Mouse (Mus musculus) stomach, embryonic 16.5 days (tissue): Measurements from ENCODE around the gene Wdfy2. TPM values are rescaled to one million over a fixed set of nuclear protein-coding genes. Genes with fewer than 3 reads are reported as not detected.

ENCODE experiments used
- ATAC-seq: fragments of 200-750 bp; cut with Nextera tagmentation; 2 replicates; pipeline ENCODE4 v1.8.0; 2017; ENCODE audit warnings: moderate number of reproducible peaks, moderate TSS enrichment; ENCODE audit not compliant: insufficient read depth, low FRiP score
- H3K27ac ChIP-seq: fragments of 300-500 bp; sonication (generic); 2 replicates; pipeline ENCODE4 v1.5.1; 2014; ENCODE audit warnings: low read length
- H3K27me3 ChIP-seq: fragments of 300-500 bp; sonication (generic); 2 replicates; pipeline ENCODE4 v1.6.1; 2014; ENCODE audit warnings: low read length, control low read depth, mixed read lengths; ENCODE audit not compliant: control insufficient read depth, insufficient read depth
- H3K36me3 ChIP-seq: fragments of 300-500 bp; sonication (generic); 2 replicates; pipeline ENCODE4 v1.6.1; 2014; ENCODE audit warnings: low read length; ENCODE audit not compliant: control insufficient read depth, insufficient read depth
- H3K4me1 ChIP-seq: fragments of 300-500 bp; sonication (generic); 2 replicates; pipeline ENCODE4 v1.6.1; 2014; ENCODE audit warnings: low read length, control low read depth, mixed read lengths; ENCODE audit not compliant: control insufficient read depth, insufficient read depth
- H3K4me2 ChIP-seq: fragments of 300-500 bp; sonication (generic); 2 replicates; pipeline ENCODE4 v1.6.1; 2014; ENCODE audit warnings: low read depth, low read length, mixed read lengths
- H3K4me3 ChIP-seq: fragments of 300-500 bp; sonication (generic); replicated peaks from 2 replicates; pipeline ENCODE4 v1.5.1; 2014; ENCODE audit warnings: mild to moderate bottlenecking, low read length
- H3K9ac ChIP-seq: fragments of 300-500 bp; sonication (generic); 2 replicates; pipeline ENCODE4 v1.6.1; 2014; ENCODE audit warnings: low read length
- H3K9me3 ChIP-seq: fragments of 300-500 bp; sonication (generic); replicated peaks from 2 replicates; pipeline ENCODE4 v1.6.1; 2016; ENCODE audit warnings: low read length, control low read depth; ENCODE audit not compliant: control insufficient read depth
- WGBS: fragments of 180-500 bp; shearing (Covaris S2); extraction: QIAGEN DNeasy Blood & Tissue Kit; methylation state at CpG from one replicate; pipeline ENCODE4 v1.1.7; 2014; 5-methylcytosine and 5-hydroxymethylcytosine counted together
- polyA plus RNA-seq: library from polyadenylated mRNA; unstranded; fragments of >200 nt; fragmentation: Nextera tagmentation; extraction: Ambion mirVana; gene quantifications from 2 replicates; pipeline ENCODE4 v1.2.1, GENCODE M21; 2015

Wdfy2 gene
- polyA plus RNA-seq, 1 experiment from 2014 or later: 6.4 TPM

DNA sequence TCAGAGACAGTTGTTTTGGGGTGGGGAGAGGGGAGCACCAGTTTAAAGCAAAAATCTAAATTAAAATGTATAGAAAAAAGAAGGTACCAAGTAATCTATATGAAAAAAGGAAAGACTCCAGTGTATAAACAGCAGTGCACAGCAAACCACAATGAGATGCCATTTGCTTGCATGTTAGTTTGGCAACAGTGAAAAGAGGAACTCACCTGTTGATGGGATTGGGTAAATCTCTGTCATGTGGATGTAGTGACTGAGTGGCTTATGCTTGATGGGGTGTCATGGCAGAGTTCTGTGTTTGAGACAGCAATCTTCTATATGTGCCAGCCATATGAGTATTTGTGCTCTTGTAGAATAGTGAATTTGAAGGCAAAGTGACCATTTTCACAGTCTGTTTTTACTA is 85.2 kb downstream of the Wdfy2 start:
- Histone ChIP-seq H3K4me1 (no peaks in the 10 kb centered on the region), H3K4me2 (no peak overlapping the region), H3K27me3 (no peaks in the 10 kb centered on the region), H3K36me3 (no peaks in the 10 kb centered on the region), H3K9ac (no peak overlapping the region), H3K4me3 (no peak overlapping the region), H3K9me3 (no peaks in the 10 kb centered on the region), H3K27ac (no peak overlapping the region)
- no peak for ATAC-seq

DNA sequence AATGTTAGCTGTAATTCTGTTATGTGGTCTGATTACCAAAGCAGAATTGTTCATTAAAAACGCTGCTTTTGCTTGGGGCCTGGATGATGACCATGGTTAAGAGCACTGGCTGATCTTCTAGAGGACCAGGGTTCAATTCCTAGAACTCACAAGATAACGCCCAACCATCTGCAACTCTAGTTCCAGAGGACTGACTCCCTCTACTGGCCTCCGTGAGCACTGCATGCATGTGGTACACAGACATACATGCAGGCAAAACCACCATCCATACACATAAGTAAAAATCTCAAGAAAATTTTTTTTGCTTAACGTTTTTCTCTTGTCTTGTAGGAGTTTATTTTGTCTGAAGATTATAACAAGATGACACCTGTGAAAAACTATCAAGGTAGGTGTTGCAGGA is 87.3 kb downstream of the Wdfy2 start:
- Histone ChIP-seq H3K27me3 (no peaks in the 10 kb centered on the region), H3K36me3 (peaks cover 4% of the 10 kb centered on the region; the same call in 1 of the 2 replicates), H3K4me2 (no peak overlapping the region), H3K4me3 (no peak overlapping the region), H3K9me3 (0 out of 2 replicates have a peak, but pooled peaks cover 3% of the 10 kb centered on the region), H3K4me1 (no peaks in the 10 kb centered on the region), H3K27ac (no peak overlapping the region), H3K9ac (no peak overlapping the region)
- no peak for ATAC-seq
- WGBS: 87% methylated on average over 4 of the region's 4 CpGs

DNA sequence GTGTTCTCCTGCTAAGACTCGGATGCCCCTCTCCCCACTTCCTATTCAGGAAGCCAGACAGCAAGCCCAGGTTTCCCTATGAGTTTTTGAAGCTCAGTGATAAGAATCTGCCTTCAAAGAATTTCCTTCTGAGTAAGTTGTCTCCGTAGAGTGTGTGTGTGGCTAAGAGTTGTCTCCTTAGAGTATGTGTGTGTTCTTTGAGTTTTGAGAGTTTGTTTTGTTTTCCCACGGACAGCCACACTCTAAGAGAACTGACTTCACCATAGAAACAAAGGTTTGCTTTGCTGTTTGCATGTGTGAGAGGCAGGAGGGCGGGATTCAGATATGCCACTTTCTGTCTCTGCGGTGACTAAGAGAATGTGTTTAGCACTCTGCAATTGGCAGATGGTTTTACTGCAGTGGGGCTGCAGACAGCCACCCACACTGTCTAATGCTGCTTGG is 90.6 kb downstream of the Wdfy2 start:
- 65% methylated on average over 5 of the region's 5 CpGs for WGBS
- H3K27ac ChIP-seq: no peak overlapping the region
- ATAC-seq: no peak

DNA sequence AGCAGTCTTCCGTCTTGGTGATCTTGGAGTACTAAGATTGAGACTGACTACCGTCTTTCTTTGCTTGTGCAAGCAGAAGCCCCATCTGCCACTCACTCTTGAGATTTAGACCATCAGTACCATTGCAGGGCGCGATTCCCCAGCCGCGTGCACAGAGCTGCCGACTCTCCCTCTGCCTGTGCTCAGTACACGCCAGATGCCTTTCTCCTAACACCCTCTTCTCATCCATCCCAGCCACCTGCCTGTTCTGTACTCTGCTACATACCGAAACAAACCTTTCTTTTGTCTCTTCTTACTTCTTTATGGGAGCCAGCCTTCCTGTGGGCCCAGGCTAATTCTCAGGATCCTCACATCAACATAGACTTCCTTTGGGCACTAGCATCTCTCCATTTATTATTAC is 97.9 kb downstream of the Wdfy2 start:
- ATAC-seq: no peak
- H3K27me3 ChIP-seq: no peaks in the 10 kb centered on the region
- 0 out of 2 replicates have a peak, but pooled peaks cover 2% of the 10 kb centered on the region for H3K9me3 ChIP-seq
- H3K4me2 ChIP-seq: no peak overlapping the region
- no peaks in the 10 kb centered on the region for H3K36me3 ChIP-seq
- 83% methylated on average over 9 of the region's 9 CpGs for WGBS
- H3K27ac ChIP-seq: no peak overlapping the region
- no peak overlapping the region for H3K9ac ChIP-seq
- H3K4me1 ChIP-seq: no peaks in the 10 kb centered on the region
- no peak overlapping the region for H3K4me3 ChIP-seq

More for the DNA sequence above, 90.6 kb downstream of the Wdfy2 start:
- no peak overlapping the region for H3K4me2 ChIP-seq
- no peak overlapping the region for H3K9ac ChIP-seq
- no peak overlapping the region for H3K4me3 ChIP-seq
- H3K36me3 ChIP-seq: peaks cover 4% of the 10 kb centered on the region; the same call in 1 of the 2 replicates
- H3K4me1 ChIP-seq: no peaks in the 10 kb centered on the region
- 0 out of 2 replicates have a peak, but pooled peaks cover 3% of the 10 kb centered on the region for H3K9me3 ChIP-seq
- H3K27me3 ChIP-seq: no peaks in the 10 kb centered on the region

DNA sequence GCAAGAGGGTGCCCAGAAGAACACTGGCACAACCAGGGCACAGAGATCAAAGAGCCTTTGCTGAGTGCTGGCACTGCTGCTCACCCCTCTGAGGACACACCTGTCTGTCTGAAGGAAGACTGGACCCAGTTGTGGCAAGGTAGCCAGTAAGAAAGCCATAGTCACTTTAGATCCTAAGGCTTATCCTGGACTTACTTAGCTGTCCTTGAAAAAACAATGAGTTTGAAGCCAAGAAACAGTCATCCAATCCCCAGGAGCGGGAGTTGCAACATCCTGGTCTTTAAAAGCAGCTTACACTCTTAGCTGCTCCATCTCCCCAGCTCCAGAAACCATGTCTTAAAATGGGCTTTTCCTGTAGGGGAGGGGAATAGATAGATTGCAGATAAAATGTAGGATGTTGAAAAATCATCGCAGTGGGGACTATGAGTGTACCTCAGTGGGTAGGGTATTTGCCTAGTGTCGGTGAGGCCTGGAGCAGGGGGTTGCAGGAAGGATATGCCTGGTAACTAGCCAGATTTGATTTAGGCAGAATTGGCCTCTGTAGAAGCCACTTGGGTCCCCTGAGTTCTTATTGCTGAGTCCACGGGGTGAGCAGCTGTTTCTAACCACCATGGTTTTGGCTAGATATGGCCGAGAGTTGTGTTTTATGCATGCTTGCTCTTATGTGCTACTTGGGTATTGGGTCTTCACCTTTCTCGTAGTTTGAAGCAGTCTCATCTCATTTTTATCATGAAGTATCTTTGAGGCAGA is 99.3 kb downstream of the Wdfy2 start:
- H3K27ac ChIP-seq: no peak overlapping the region
- H3K36me3 ChIP-seq: no peaks in the 10 kb centered on the region
- no peak overlapping the region for H3K4me3 ChIP-seq
- no peak overlapping the region for H3K9ac ChIP-seq
- no peak overlapping the region for H3K4me2 ChIP-seq
- WGBS: 81% methylated on average over 6 of the region's 6 CpGs
- H3K27me3 ChIP-seq: no peaks in the 10 kb centered on the region
- H3K9me3 ChIP-seq: 0 out of 2 replicates have a peak, but pooled peaks cover 2% of the 10 kb centered on the region
- no peaks in the 10 kb centered on the region for H3K4me1 ChIP-seq
- no peak for ATAC-seq

DNA sequence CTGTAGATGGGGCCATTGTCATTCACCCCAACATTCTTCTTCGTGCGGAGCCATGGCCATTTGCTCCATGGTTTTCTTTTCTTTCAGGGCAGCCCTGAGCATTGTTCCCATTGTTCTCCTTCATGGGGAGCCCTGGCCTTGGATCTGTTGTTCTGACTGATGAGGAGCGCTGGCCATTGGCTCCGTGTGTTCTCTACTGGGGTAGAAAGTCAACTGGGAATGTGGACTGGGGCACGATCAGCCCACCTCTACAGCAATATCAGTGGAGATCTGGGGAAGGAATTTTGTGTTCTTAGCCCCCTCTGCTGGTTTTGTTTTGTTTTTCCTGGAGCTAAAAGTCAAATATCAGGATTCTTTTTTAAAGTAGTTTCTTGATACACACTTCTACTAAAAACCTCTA is 100.2 kb downstream of the Wdfy2 start:
- no peak for ATAC-seq
- Histone ChIP-seq H3K9me3 (0 out of 2 replicates have a peak, but pooled peaks cover 2% of the 10 kb centered on the region), H3K4me3 (no peak overlapping the region), H3K9ac (no peak overlapping the region), H3K36me3 (no peaks in the 10 kb centered on the region), H3K4me2 (no peak overlapping the region), H3K27me3 (no peaks in the 10 kb centered on the region), H3K27ac (no peak overlapping the region), H3K4me1 (no peaks in the 10 kb centered on the region)
- WGBS: 76% methylated on average over 5 of the region's 5 CpGs

DNA sequence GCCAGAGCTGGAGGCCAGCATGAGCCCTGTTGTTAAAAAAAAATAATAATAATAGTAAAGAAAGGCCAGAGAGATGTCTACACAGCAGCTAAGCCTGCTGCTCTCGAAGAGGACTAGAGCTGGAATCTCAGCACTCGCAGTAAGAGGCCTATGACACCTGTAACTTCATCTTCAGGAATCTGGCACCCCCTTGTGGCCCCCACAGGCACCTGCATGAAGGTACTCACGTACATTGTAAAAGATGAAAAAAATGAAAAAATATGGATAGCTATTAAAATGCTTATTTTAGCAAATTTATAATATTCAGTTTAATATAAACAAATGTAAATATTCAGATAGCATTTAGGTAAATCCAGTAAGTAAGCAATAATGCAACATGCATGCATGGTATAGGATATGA is 102.0 kb downstream of the Wdfy2 start:
- Histone ChIP-seq H3K9ac (no peak overlapping the region), H3K36me3 (peaks cover 6% of the 10 kb centered on the region; the same call in 1 of the 2 replicates), H3K27me3 (no peaks in the 10 kb centered on the region), H3K4me2 (no peak overlapping the region), H3K4me3 (no peak overlapping the region), H3K27ac (no peak overlapping the region), H3K9me3 (0 out of 2 replicates have a peak, but pooled peaks cover 2% of the 10 kb centered on the region), H3K4me1 (no peaks in the 10 kb centered on the region)
- ATAC-seq: no peak
- 94% methylated on average over 3 of the region's 3 CpGs for WGBS

DNA sequence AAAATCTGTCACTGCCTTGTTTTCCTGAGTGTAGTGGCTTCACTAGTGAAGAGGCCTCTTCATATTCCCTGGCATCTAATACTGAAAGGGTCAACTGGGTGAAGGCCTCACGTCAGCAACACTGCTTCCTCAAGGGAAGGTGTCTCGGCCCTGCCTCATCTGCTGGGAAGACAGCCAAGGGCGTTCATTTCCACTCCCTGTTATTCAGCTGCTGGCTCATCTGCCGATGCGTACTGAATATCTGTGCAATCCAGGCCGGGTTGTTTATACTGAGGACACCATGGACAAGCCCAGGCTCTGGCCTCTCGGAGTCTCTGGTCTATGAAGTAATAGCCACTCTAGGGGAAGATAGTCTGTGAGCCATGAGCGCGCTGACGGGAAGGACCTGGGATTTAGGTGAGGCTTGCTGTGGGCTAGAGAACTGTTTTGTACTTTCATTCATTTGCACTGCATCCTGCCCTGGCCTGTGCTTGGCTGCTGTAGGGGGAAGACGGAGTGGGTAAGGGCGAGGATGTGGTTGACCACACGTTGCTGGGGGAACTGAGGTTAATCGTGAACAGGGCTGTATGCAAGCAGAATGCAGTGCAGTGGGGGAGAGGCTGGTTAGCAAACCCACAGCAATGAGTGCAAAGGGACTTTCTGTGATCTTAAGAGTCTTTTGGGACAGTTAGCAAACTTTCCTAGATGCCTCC is 103.1 kb downstream of the Wdfy2 start:
- Histone ChIP-seq H3K4me3 (no peak overlapping the region), H3K9ac (no peak overlapping the region), H3K27me3 (no peaks in the 10 kb centered on the region), H3K4me1 (no peaks in the 10 kb centered on the region), H3K9me3 (0 out of 2 replicates have a peak, but pooled peaks cover 2% of the 10 kb centered on the region), H3K36me3 (peaks cover 12% of the 10 kb centered on the region; the same call in 1 of the 2 replicates), H3K27ac (no peak overlapping the region), H3K4me2 (no peak overlapping the region)
- no peak for ATAC-seq
- WGBS: 71% methylated on average over 14 of the region's 14 CpGs

DNA sequence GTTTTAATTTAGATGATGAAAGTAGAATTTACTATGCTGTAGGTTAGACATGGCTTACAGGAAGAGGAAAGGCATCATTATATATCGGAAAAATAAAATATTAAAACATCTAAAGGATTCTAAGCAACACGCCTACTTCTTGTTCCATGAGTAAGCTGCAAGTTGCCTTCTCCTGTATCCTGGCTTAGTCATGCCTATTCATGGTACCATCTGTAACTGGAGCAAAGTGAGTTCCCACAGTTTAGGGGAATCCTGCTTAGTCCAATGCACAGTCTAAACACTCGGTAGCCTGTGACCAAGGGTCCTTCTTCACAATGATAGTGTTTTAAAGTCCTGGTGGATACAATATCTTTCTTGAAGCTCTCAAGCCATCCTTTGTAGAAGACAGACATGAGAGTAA is 109.3 kb downstream of the Wdfy2 start:
- no peak overlapping the region for H3K27ac ChIP-seq
- H3K9ac ChIP-seq: no peak overlapping the region
- no peak for ATAC-seq
- H3K27me3 ChIP-seq: no peaks in the 10 kb centered on the region
- H3K9me3 ChIP-seq: no peaks in the 10 kb centered on the region
- 93% methylated on average over 3 of the region's 3 CpGs for WGBS
- H3K4me2 ChIP-seq: no peak overlapping the region
- H3K4me1 ChIP-seq: no peaks in the 10 kb centered on the region
- peaks cover 12% of the 10 kb centered on the region; the same call in 1 of the 2 replicates for H3K36me3 ChIP-seq
- H3K4me3 ChIP-seq: no peak overlapping the region
